Mouse (Mus musculus) testis, postnatal 14 days (tissue): ENCODE measurements around the gene Col11a2.

Source experiments
- DNase-seq: peaks from one replicate; pipeline ENCODE4 v3.0.0; 2021; ENCODE audit warnings: low spot score

The Col11a2 gene

DNA sequence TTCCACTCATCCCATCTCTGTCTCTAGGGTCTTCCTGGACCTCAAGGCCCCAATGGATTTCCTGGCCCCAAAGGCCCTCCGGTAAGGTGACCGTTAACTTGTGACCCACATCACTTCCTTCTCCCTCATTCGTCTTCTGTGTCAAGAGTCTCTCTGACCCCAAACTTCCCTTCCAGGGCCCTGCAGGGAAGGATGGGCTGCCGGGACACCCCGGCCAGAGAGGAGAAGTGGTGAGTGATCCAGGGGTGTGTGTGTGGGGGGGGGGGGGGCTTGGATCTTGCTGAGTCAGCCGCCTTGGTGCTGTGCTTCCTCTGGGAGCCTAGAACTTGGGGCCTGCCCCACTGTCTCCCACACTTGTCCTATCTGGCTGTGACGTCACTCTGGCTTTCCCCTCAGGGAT, 18.0 kb downstream of the Col11a2 start:
- no peak for DNase-seq

DNA sequence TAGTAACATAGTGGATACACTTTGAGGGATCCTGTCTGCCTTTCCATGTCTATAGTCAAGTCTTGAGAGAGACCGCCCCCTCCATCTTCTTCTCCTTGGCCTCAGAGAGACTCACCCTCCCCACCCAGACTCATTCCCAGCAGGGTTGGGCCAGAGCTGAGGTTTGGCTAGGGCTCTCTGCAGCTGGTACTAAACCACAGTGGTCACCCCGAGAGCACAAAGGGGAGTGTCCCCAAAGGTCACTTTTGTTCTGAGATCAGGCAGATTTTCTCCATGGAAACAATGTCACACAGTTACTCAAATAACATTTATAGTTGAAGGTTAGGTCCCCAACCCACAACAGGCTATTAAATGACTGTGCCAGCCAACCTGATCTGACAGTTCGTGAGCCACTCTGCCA, 29.6 kb downstream of the Col11a2 start:
- DNase-seq = no peak

- DNase-seq = no peak
These were observed 32.9 kb downstream of the Col11a2 start for GRCm38 (mm10) chr17:34072091-34072490.

GRCm38 (mm10) chr17:34075271-34075670, 36.0 kb downstream of the Col11a2 start:
- peak; percentile 56 for DNase-seq

DNA sequence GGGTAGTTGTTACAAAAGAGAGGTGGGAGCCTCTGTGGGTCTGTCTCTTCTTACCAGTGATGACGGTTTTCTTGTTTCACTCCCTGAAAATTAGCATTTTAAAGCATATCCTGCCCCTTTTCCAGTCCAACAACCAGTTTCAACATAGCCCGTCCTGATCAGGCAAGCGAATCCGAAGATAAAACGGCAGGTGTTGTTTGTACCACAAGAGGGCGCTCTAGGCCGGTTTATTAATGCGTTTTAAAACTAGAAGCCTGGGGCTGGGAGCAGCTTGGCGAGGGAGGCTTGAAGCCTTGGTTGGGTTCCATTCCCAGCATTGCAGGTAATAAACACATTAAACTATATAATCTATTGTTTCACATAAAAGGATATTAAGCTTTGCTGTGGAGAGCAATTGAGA, 38.3 kb downstream of the Col11a2 start:
- DNase-seq = peak; percentile 63

GRCm38 (mm10) chr17:34078148-34078547, 38.9 kb downstream of the Col11a2 start:
- no peak for DNase-seq

- DNase-seq = no peak
These were observed 39.8 kb downstream of the Col11a2 start for GRCm38 (mm10) chr17:34079002-34079401.

DNA sequence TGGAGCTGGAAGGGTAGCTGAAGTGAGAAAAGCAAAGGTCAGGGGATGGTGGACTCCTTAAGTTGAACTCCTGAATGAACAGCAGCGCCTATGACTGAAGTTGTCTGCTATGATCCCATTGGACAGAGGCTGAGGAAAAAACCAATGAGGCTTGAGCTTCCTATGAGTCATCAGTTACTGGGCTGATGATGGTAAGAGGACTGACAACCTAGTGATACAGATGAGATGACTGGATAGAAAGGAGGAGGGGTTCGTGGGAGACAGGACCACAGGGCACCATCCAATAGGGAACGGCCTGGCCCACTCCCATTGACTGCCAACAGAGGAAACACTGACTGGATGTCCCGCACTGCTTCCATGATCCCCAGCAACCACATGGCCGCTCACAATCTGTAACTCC, 40.4 kb downstream of the Col11a2 start:
- DNase-seq = no peak

GRCm38 (mm10) chr17:34083104-34083503, 43.9 kb downstream of the Col11a2 start:
- no peak for DNase-seq

- DNase-seq = no peak
These were observed 48.1 kb downstream of the Col11a2 start for GRCm38 (mm10) chr17:34087386-34087785.

DNA sequence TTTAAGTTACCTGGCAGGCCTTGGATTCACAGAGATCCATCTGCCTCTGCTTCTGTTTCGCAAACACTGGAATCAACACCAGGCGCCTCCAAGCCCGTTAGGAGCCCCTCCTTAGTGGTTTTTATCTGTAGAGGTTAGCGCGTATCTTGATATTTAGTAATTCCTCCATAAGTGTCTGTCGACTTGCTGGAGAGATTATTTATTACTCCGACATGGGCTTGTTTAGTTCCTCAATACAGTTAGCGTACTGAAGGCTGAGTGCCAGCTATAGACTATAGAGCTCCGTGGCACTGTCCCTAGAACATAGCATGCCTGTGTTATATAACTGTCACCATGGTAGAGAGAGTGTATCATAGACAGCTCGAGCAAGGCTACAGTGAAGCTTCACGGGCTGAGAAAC, 48.9 kb downstream of the Col11a2 start:
- no peak for DNase-seq

- DNase-seq = peak; percentile 48
These were observed 51.7 kb downstream of the Col11a2 start for GRCm38 (mm10) chr17:34090923-34091322.

- no peak for DNase-seq
These were observed 53.1 kb downstream of the Col11a2 start, which contains the start of gene H2-Oa for GRCm38 (mm10) chr17:34092197-34092875. TSS of gene H2-Oa (plus strand) at chr17:34092340.

GRCm38 (mm10) chr17:34093199-34093874, 54.1 kb downstream of the Col11a2 start:
- no peak for DNase-seq

- no peak for DNase-seq
These were observed 55.2 kb downstream of the Col11a2 start for GRCm38 (mm10) chr17:34094283-34095035.

- DNase-seq = no peak
These were observed 57.3 kb downstream of the Col11a2 start for GRCm38 (mm10) chr17:34096497-34097010.

DNA sequence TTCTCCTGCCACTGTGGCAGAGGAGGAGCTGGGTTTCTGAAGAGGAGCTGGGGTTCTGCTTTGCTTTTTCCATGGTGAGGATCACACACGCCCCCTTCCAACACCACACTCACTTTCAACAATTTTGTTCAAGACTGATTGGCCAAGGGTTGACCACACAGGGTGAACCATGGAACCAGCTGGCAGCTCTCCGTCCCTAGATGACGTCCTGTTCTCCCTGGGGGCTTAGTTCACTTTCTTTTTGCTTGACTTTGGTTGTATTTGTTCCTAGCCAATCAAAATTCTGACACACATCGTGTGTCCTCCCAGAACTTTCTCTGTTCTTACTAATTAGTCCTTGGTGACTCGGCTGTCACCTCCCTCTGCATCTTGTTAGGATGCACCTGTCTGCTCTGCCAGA, 58.0 kb downstream of the Col11a2 start:
- DNase-seq = no peak

GRCm38 (mm10) chr17:34098709-34099479, 59.7 kb downstream of the Col11a2 start:
- no peak for DNase-seq

- DNase-seq = no peak
These were observed 60.3 kb downstream of the Col11a2 start for GRCm38 (mm10) chr17:34099531-34099930.

DNA sequence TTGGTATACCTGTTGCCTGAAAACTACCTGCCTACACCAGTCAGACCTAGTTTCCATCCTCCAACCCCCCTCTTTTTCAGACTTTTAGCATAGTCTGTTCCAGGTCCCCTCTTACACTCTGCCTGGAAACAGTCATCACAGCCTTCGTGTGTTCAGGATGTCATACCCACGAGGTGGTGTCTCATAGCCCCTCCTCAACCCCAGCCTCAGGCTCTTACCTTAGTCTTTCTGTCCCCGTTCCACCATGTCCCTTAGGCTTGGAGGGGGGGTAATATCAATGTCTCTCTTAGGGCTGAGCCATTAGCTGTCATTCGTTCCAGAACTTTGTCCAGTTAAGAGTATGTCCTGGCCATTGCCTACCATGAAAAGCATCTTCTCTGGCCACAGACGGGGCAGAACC, 61.9 kb downstream of the Col11a2 start:
- DNase-seq = no peak

GRCm38 (mm10) chr17:34101604-34102032, 62.4 kb downstream of the Col11a2 start:
- peak; percentile 76 for DNase-seq

GRCm38 (mm10) chr17:34102831-34103230, 63.6 kb downstream of the Col11a2 start:
- DNase-seq = no peak
